Mouse (Mus musculus) thymus, postnatal 0 days (tissue): ENCODE results near the gene Acoxl. TPM values are rescaled to one million over a fixed set of nuclear protein-coding genes. Genes with fewer than 3 reads are reported as not detected.
A peak's percentile ranks its signal among the peaks of the same experiment; 100 is the strongest.

Experiments used
- DNase-seq: peaks from one replicate; pipeline ENCODE4 v3.0.0-alpha.2; 2015; ENCODE audit warnings: low spot score
- polyA plus RNA-seq: library from polyadenylated mRNA; unstranded; fragments of >200 nt; fragmentation: Nextera tagmentation; extraction: Ambion mirVana; gene quantifications from 2 replicates; pipeline ENCODE4 v1.2.1, GENCODE M21; 2015

The Acoxl gene
- polyA plus RNA-seq, 1 experiment from 2014 or later = 3.6 TPM

DNA sequence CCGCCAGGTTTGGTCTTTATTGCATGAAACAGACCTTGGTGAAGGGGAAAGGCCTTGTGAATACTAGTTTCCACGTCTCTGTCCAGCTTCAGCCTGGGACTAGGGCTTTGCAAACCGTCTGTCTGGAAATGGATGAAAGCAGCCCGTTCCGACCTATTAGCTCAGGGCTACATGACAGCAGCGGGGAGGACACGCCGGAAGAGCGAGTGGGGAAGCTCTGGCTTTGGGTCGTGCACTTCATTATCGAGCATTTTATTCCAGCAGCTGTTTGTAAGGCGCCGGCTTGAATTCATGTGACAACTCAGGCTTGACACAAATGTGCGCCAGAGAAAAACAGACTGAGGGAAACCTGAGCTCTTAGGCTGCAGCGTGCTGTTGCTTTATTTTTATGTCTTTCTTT is 301.1 kb downstream of the Acoxl start:
- DNase-seq = no peak

DNA sequence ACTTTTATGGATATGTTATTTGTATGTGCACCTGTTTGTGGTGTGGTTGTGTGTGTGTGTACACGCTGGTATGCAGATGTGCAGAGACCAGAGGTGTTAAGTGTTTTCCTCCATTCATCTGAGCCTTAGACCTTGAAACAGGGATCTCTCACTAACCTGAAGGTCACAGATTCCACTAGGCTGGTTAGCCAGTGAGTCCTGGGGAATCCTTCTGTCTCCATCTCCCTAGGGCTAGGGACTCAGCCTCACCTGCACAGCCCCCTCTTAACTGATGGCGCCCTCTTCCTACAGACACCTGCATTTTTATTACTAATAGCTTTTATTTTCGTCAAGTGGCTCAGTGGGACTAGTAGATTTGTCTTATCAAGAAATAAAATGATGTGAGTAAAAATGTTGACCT is 301.5 kb downstream of the Acoxl start:
- DNase-seq = no peak

DNA sequence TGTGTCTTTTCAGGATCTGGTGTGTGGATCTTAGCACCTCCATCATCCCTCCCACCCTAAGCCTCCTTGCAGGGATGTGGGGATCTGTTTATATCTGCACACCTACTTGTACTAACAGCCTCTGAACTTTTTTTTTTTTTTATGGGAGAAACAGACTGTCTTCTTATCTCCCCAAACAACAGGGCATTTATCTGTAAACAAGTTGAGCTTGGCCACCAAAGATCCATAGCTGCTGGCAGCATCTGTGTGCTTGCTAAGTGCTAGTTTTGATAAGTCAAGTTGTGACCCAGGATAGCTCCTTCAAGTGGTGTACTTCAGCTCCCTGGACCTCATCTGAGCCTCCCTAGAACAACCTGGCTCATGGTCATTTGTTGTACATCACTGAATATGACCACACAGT is 305.3 kb downstream of the Acoxl start:
- DNase-seq = no peak

DNA sequence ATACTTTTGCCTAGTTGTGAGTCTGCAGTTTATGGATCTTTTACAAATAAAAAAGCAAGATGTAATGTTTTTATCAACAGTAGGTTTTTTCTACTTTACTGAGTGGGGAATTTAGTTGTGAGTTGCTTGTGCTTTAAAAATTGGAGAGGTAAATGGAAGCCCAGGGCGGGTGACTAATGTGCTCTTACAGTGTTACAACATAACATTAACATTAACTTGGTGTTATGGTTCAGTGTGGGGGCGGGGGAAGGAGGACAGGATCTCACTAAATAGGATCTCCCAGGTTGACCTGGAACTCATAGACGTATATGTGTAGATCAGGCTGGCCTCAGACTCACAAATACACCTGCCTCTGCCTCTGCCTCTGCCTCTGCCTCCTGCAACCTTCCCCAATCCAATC is 306.8 kb downstream of the Acoxl start:
- no peak for DNase-seq

DNA sequence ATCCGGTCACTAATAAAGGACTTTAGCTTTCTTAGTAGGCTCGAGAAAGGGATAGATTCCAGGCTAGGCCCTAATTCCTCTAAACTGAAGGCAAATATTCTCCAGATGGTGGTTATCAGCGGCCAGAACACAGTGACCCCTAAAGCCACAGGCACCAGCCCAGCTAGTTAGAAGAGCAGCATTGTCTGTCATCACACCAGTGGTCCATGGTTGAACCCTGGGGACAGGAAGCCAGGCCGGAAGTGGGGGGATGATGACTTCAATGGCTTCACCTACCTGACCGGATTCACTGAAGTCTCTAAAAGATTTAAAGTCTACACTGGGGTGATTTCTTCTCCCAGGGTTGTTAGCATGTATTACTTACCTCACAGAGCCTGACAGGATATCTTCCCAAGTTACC is 310.9 kb downstream of the Acoxl start:
- DNase-seq = no peak

DNA sequence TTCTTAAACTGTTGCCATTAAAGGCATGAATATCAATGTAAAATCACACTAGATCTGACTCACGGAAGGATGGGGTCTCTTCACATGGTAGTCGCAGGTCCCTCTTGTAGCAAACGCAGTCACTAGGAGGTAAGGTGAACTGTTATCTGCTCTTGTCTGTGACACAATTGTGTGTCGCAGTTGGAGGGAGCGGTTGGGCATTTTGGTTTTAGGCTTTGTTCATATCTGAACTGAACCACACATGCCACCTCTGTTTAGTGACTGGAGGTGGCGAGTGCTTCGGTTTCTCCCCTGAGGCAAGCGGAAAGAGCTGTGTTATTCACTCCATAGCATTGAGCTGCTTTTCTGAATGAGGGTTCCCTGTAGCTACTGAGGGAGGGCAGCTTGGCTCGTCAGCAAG is 313.5 kb downstream of the Acoxl start:
- DNase-seq = no peak

DNA sequence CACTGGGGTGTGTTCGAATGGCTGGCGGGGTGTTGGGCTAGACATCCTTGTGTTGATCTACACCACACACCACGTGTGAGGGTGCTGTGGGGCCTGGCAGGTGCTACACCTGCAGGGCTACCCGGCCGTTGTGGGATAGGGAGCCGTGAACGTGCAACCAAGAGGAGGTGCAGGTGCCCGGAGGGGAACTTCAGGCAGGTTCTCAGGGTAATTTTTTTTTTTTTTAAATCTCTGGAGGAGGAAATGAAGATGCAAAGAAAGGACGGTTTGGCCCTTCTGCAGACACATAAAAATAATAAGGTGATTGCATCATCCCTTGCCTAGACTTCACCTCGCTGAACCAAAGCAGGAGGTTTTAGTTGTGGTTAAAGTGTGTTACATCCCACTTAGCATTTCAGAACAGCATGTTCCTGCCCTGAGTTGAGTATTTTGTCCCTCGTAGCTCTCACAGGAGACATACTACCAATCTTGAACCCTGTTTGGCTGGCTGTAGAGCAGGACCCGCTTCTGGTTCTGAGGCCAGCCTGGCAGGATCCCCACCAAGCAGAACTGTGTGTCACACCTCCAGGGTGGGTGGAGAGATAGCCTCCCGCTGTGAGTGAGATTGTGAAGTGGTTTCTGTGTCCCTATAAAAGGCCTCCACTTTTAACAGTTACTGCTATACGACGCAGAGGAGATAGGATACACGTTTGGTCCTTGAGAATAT is 314.3 kb downstream of the Acoxl start:
- peak; percentile 86 for DNase-seq

DNA sequence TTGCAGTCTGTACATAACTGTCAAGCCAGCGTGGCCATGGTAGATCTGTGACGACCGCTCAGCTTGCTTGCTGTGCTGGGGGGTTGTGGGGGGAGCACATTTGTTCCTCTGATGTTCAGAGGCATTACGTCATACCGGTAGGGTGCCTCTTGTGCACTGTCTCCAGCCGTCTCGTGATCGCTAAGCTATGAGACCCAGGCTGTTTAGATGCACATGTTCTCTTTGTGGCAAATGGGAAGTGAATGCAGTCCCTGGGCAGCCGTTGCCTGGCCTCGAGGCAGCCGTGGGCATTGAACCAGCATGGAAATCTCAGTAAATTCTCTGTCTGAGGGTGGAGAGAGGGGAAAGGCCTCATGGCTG is 314.9 kb downstream of the Acoxl start:
- DNase-seq = peak; percentile 71

DNA sequence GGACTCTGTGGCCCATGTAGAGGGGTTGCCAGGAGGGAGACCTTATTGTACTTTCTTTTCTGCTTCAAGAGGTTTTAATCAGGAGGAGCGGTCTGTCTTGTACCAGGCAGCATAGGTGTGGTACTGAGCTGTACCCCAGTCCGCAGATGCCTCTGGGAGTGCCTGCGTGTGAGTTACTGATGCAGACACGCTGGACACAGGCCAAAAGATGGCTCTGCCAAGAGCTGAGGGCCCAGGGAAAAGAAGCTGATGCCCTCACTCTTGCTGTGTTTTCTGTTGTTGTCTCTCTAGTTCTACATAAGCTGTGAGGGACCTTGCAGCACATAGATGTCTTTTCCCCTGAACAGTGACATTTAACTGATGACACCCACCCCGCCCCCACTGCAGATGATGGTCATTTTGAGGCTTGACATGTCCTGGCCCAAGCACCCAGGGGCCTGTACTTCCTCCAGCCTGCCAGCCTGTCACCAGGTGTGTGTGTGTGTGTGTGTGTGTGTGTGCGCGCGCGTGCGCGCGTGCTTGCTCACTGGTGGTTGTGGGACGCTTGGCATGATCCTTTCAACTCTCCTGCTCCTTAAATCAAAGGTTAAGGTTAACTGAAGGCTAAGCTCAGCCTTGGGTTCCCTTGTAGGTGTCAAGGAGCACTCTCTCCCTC is 316.9 kb downstream of the Acoxl start:
- peak; percentile 53 for DNase-seq

DNA sequence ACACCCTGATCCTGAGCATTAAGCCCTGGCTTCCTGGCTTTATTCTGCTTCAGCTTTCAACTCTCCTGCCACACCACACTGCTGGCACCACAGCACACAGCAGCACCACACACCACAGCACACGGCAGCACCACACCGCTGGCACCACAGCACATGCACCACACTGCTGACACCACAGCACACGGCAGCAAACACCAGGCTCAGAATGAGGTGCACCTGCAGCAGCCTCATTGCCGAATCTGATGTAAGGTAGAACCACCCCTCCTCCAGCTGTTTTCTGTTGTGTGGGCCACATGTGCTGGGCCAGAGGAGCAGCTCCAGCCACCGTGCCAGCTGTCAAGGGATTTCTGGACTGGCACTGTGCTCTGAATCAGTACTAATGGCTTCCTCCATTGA is 317.4 kb downstream of the Acoxl start:
- peak; percentile 63 for DNase-seq

DNA sequence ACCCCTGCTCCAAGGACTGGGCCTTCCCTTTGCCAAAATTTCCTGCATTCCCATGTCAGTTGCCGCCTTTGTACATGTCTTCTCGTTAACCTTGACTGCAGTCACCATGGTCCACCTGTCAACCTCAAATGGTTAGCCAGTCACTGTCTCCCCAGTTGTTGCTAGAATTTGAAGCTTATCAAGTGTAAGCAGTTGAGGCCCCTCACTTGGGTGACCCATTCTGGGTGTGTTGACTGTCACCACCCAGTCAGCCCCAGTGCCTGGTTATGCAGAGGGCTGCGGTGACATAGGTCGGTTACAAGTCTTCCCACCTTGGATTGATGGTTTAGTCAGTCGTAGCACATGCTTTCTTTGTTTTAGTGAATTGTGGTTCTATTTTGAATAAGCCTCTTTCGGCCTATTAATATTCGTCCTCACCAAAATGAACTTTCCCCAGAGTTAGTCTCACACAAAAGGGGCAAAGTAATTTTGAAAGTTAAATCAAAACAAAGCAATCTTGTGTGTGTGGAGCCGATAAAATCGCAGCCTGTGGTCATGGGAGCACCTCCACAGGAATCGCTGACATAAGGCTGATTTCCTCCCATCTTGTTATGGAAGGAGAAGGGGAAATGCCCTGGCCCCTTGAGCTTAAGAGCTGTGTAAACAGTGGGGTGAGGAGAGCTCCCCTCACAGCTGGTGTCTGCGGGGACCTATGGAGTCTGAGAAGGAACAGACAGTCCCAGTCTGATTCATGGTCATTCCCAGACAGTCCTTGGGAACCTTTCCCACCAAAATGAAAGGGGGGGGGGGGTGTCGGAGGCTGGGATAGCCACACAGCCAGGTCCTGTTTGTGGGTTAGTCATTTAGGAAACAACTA is 318.1 kb downstream of the Acoxl start:
- DNase-seq = no peak

DNA sequence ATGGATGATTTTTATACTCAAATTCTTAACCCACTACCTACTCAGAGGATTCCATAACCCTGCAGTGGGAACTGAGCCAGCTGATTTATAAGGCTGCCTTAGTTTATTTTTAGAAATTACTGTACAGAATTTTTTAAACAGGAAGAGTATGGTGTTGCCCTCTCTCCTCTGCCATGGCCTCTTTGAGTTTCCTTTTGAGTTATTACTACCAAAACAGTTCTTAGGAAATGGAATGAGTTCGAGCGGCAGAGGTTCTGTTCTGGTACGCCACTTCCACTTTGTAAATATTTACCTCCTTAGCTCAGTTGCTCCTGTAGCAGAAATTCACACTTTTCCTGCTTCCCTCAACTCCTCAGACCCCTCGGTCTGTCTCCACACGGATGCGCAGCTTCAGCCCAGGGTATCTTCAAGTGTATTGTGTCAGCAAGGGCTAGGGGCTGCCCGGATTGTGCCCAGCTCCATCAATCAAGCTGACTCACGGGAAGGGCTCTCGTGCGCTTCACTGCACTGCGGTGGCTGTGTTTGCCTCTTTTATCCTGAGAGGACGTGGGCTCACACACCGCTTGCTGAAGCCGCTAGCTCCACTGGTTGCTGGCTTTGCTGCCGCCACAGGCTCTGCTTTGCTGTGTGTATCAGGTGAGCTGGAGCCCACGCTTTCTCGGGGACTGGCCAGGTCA is 320.2 kb downstream of the Acoxl start:
- peak; percentile 44 for DNase-seq

DNA sequence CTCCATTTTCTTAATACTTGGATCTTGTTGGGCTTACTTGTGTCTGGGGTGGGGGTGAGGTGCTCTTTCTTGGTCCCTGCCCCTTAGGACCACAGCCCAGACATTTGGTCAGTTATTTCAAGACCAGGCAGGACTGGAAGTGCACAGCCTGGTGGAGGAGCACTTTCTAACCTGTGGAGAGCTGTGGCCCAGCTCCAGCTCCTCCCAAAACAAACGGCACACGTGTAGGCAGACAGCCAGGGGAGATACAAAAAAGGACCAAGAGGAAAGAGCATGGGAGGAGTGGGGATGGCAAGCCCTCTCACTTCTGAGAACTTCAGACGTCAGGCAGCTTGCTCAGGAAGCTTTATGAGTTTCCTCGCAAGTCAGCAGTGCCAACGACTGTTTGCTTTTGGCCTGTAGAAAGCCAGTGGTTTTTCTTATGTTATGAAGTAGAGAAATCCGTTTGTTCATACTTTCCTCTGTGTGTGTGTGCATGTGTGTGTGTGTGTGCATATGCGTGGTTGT is 321.0 kb downstream of the Acoxl start:
- peak; percentile 41 for DNase-seq

DNA sequence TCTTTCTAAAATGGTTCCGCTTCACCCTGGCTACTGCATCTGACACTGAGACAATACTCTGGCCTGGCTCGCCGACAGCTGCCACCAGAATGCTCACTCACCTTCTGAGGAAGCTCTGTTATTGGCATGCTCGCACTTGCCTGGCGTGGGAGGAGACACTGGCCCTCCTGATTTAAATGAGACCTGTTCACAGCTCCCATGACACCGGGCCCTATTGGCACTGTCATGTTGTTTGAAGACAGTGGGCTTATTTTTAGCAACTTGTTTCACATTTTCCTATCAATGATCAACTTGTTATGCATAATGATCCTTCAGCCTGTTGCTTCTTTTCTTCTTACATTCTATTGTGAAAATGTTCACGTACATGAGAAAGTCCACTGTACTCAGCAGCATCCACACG is 324.5 kb downstream of the Acoxl start:
- DNase-seq = no peak

DNA sequence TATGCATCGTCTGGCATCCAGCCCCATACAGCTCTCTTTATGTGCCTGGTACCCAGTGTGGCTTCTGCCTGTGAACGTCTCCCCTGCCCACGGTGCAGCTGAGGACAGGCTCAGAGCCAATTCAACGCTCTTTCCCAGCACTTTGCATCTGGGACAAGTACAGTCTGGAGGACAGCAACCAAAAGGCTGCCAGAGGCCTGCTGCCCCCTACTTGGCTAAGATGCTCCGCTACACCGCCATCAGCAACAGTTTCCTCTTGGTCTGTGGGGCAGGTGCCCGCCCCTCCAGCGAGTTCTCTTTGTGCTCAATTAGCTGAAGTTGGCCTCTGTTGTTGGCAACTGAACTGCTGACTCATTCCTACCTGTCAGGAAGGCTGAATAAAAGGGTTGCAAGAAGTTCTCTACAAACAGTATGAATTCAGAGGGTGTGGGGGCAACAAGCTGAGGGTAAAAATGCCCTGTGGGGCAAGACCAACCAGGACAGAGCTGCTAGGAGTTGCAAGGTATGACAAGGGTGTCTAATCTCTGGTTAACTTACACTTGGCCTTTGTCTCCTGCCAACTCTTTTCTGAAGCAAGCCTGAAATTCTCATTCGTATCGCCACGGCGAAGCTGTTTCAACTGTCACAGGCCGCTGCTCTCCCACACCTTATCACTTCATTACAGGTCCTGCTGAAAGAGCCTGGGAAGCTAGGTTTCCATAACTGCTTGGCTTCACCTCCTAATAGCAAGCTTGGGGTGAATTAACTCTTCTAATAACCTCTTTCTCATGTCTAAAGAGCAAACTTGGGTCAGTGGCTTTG is 328.1 kb downstream of the Acoxl start:
- no peak for DNase-seq

DNA sequence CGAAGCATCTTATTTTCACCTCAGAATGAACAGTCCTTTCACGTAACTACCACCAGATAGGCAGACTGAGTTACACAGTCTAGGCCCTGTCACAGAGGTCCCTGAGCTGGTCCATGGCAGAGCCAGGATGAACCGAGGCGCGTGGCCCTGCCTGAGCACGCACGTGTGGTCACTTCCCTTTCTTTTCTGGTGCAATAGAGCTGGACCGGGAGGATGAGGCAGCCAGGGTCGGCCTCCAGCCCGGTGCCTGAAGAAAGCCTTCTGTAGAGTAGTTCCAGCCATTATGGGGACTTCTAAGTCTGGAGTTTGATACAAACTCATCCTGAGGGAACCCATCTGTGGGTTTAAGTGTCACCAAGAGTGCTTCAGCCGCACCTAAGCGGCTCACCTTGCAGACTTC is 329.3 kb downstream of the Acoxl start:
- DNase-seq = no peak

DNA sequence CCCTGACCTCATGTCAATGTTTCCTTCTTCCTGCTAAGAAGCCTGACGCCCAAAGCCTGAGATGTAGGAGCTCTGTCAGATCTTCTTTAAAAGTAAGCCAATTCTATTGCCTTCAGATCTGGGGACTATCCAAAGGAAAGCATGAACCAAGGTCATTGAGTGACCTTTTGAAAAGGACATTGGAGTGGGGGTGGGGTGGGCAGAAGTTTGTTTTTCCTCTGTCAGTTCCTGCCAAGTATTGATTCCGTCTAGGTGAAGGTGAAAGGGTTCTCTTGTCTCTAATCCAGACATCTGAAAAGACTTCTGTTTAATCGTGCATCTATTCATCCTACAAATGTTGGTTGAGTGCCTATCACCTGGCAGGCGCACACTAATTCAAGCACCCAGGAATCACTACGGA is 330.8 kb downstream of the Acoxl start:
- no peak for DNase-seq

DNA sequence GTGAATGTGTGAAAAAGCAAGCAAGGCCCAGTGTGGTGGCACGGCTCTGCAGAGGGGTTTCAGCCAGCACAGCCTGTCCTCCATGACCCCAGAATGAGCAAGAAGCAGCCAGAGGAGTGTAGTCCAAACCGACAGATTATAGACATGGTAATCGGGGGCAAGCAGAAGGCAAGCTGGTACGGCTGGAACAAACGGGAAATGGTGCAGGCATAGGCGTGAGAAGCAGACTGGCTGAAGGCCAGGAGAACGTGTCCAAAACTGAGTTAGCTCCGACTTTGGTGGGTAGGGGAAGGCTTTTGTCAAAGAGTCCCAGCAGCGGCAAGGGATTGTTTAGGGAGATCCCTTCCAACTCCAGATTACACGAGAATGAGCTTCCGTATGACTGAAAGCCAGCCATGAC is 331.3 kb downstream of the Acoxl start:
- no peak for DNase-seq

DNA sequence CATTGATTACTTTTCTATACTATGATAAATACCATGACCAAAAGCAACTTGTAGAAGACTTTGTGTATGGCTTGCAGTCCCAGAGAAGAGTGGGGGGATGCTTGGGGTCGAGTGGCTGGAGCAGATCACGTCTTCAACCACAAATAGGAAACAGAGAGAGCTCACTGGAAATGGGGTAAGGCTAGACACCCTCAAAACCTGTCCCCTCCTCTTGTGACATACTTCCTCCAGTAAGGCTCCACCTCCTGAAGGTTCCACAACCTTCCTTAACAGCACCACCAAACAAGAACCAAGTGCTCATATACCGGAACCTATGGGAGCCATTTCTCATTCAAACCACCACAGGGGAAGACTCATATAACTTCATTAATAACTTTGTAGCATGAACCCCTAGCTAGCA is 331.9 kb downstream of the Acoxl start:
- no peak for DNase-seq

DNA sequence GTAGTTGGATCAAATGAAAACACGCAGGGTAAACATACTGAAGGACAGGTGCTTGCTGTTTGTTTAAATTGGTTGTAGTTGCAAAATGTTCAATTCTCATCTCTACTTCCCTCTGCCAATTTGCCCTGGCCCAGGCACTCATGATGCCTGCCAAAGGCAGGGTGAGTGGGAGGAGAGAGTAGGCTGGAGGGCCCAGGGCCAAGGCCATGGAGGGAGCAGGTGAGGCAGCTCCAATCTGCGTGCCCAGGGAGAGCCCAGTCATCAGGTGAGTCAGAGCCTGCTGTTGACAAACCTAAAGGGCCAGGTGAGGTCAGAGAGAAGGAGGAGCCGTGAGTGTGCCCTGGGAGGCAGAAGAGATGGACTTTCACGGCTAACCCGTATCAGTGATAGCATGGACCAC is 333.6 kb downstream of the Acoxl start:
- DNase-seq = no peak
